Mouse (Mus musculus): Measurements from ENCODE around the gene Bricd5. TPM values are rescaled to one million over a fixed set of nuclear protein-coding genes. Genes with fewer than 3 reads are reported as not detected.

The Bricd5 gene
- polyA plus RNA-seq, 1 experiment = 5.4 TPM

Other genes starting within 250 kb of the Bricd5 start
- 2.4 and 2.5 TPM in 2 replicates for gene Ccnf, start 222.4 kb upstream of the Bricd5 start, polyA plus RNA-seq (2012; rRNA removed)
- 0.06 and 0.09 TPM in 2 replicates for gene Abca17, start 122.8 kb upstream of the Bricd5 start, polyA plus RNA-seq (2012; rRNA removed)
- 78.6 and 87.5 TPM in 2 replicates for gene Abca3, start 121.9 kb upstream of the Bricd5 start, polyA plus RNA-seq (2012; rRNA removed)
- gene Rnps1, start 59.3 kb upstream of the Bricd5 start, polyA plus RNA-seq (2012; rRNA removed) = 96.6 and 102 TPM in 2 replicates
- gene Eci1, start 47.2 kb upstream of the Bricd5 start, polyA plus RNA-seq (2012; rRNA removed) = 119 and 137 TPM in 2 replicates
- gene Dnase1l2, start 30.8 kb upstream of the Bricd5 start, polyA plus RNA-seq (2012; rRNA removed) = 82.9 and 106 TPM in 2 replicates
- gene E4f1, start 3.6 kb upstream of the Bricd5 start, polyA plus RNA-seq (2012; rRNA removed) = 89.7 and 102 TPM in 2 replicates
- 100 and 123 TPM in 2 replicates for gene Pgp, start 3.5 kb upstream of the Bricd5 start, polyA plus RNA-seq (2012; rRNA removed)
- gene Mlst8, start 5.2 kb downstream of the Bricd5 start, polyA plus RNA-seq (2012; rRNA removed) = 41.4 and 44.0 TPM in 2 replicates
- 1.7 and 2.1 TPM in 2 replicates for gene Caskin1, start 14.7 kb downstream of the Bricd5 start, polyA plus RNA-seq (2012; rRNA removed)
- gene Traf7, start 54.1 kb downstream of the Bricd5 start, polyA plus RNA-seq (2012; rRNA removed) = 169 and 195 TPM in 2 replicates
- 48.5 and 59.7 TPM in 2 replicates for gene Rab26, start 60.3 kb downstream of the Bricd5 start, polyA plus RNA-seq (2012; rRNA removed)
- 70.0 and 75.7 TPM in 2 replicates for gene Pkd1, start 76.0 kb downstream of the Bricd5 start, polyA plus RNA-seq (2012; rRNA removed)
- gene Tsc2, start 158.7 kb downstream of the Bricd5 start, polyA plus RNA-seq (2012; rRNA removed) = 133 and 141 TPM in 2 replicates
- gene Nthl1, start 158.8 kb downstream of the Bricd5 start, polyA plus RNA-seq (2012; rRNA removed) = 15.2 and 16.4 TPM in 2 replicates
- 61.6 and 83.0 TPM in 2 replicates for gene Slc9a3r2, start 176.4 kb downstream of the Bricd5 start, polyA plus RNA-seq (2012; rRNA removed)
- gene Npw, start 184.6 kb downstream of the Bricd5 start, polyA plus RNA-seq (2012; rRNA removed) = not detected in 2 replicates
- gene Zfp598, start 195.8 kb downstream of the Bricd5 start, polyA plus RNA-seq (2012; rRNA removed) = 51.3 and 56.6 TPM in 2 replicates
- 0.18 and 0.23 TPM in 2 replicates for gene Syngr3, start 216.1 kb downstream of the Bricd5 start, polyA plus RNA-seq (2012; rRNA removed)
- gene Gfer, start 222.3 kb downstream of the Bricd5 start, polyA plus RNA-seq (2012; rRNA removed) = 25.6 and 27.6 TPM in 2 replicates
- gene Noxo1, start 222.3 kb downstream of the Bricd5 start, polyA plus RNA-seq (2012; rRNA removed) = 6.2 and 7.1 TPM in 2 replicates
- gene Tbl3, start 233.8 kb downstream of the Bricd5 start, polyA plus RNA-seq (2012; rRNA removed) = 44.4 and 61.9 TPM in 2 replicates
- 2.3 and 3.4 TPM in 2 replicates for gene Rnf151, start 244.2 kb downstream of the Bricd5 start, polyA plus RNA-seq (2012; rRNA removed)
- 2,300 and 2,553 TPM in 2 replicates for gene Rps2, start 244.2 kb downstream of the Bricd5 start, polyA plus RNA-seq (2012; rRNA removed)